Mouse (Mus musculus): ENCODE measurements around the gene Tldc1. TPM values are rescaled to one million over a fixed set of nuclear protein-coding genes. Genes with fewer than 3 reads are reported as not detected.

Tldc1 gene
- polyA plus RNA-seq, 1 experiment from 2014 or later = 13.4 TPM

DNA sequence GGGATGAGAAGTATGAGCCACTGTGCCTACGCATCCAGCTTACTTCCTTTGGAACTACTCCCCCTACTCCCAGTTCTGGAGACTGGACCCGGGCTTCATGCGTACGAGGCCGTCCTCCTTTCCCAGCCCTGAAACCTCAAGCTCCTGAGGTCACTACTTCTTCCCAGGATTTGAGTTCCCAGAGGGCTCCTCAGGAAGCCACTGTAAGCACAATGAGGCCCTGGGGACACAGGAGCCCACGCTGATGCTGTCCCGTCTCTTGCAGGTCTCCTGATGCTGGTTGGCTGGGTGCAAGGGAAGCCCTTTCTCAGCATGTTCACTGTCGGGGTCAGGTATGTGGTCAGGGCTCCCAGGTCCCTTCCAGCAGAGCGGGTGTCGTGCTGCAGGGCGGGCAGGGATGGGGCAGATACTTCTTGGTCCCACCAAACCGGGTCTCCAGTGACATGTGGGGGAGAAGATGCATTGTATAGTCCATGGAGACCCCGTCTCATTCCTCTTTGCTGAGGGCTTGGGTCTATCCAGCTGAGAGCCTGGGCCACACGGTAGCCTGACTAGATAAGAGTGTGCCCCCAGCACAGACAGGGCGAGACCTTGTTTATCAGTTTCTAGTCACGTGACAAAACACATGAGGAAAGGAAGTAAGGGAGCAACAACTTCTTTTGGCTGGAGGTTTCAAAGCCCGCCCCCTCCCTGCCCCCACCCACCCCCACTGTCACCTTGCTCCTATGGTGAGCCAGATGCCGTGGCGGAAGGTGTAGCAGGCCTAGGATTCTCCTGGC lies 39.9 kb downstream of the Tldc1 start:
- Histone ChIP-seq H3K27me3 (no peaks in the 10 kb centered on the region), H3K9me3 (replicated peaks) (no peaks in the 10 kb centered on the region), H3K27ac (replicated peaks) (no peak overlapping the region), H3K4me2 (replicated peaks) (no peak overlapping the region), H3K4me3 (replicated peaks) (no peak overlapping the region), H3K4me1 (no peaks in the 10 kb centered on the region), H3K9ac (no peak overlapping the region), H3K36me3 (no peaks in the 10 kb centered on the region)
- 73% methylated on average over 19 of the region's 19 CpGs for WGBS
- ATAC-seq (ENCODE audit: insufficient number of reproducible peaks, low FRiP score, low TSS enrichment, low read depth) = no peak; the same call in 1 of the 2 replicates

DNA sequence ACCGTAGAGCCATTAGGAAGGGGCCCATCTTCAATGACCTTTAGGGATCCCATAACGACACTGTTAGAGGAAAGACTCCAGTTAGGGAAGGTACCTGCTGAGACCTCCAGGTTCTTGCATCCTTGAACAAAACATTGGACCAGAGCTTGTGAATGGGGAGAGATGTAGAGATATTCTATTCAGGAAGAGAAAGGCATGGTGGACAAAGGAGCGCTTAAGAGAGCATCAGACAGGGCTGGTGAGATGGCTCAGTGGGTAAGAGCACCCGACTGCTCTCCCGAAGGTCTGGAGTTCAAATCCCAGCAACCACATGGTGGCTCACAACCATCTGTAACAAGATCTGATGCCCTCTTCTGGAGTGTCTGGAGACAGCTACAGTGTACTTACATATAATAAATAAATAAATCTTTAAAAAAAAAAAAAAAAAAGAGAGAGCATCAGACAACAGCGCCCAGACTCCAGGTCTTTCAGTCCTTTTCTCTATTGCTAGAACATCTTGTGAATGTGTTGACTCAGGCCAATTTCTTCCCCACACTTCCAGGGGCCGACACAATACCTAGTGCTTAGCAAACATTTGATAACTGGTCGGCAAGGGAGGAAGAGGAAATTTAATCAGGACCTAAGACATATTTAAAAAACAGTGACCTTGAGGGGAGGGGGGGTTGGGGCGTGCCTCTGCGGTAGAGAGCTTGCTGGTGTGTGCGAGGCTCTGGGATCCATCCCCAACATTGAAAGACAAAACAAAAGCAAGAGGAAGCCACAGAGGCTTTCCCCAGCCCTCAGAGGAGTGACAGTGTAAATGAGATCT lies 40.9 kb downstream of the Tldc1 start:
- Histone ChIP-seq H3K4me3 (replicated peaks) (no peak overlapping the region), H3K4me2 (replicated peaks) (no peak overlapping the region), H3K4me1 (no peaks in the 10 kb centered on the region), H3K27ac (replicated peaks) (no peak overlapping the region), H3K9ac (no peak overlapping the region), H3K36me3 (no peaks in the 10 kb centered on the region), H3K9me3 (replicated peaks) (no peaks in the 10 kb centered on the region), H3K27me3 (no peaks in the 10 kb centered on the region)
- 77% methylated on average over 11 of the region's 11 CpGs for WGBS
- ATAC-seq (ENCODE audit: insufficient number of reproducible peaks, low FRiP score, low TSS enrichment, low read depth) = no peak

DNA sequence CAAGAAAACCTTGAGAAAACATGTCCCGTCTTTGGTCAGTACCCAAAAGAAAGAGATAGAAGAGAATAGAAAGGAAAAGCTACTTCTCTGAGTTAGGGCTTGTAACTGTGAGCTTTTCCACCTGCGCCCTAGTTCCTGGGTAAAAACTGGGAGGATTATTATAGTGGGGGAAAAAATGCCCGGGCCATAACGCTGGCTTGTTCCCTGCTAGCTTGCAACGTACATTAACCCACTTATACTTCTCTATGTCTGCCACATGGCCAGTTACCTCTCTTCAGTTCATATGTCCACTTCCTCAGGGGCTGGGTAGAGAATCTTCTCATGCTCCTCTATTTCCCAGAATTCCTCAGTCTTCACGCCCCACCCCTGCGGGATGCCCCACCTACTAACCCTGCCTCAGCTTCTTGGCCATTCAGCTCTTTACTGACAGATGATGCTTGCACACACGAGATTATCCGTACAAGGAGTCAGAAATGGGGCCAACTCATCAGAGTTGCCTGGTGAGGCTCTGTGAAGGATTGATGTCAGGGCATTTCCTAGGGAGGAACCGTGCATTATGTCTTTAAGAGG lies 41.8 kb downstream of the Tldc1 start:
- WGBS = 88% methylated on average over 10 of the region's 10 CpGs
- ATAC-seq (ENCODE audit: insufficient number of reproducible peaks, low FRiP score, low TSS enrichment, low read depth) = no peak

DNA sequence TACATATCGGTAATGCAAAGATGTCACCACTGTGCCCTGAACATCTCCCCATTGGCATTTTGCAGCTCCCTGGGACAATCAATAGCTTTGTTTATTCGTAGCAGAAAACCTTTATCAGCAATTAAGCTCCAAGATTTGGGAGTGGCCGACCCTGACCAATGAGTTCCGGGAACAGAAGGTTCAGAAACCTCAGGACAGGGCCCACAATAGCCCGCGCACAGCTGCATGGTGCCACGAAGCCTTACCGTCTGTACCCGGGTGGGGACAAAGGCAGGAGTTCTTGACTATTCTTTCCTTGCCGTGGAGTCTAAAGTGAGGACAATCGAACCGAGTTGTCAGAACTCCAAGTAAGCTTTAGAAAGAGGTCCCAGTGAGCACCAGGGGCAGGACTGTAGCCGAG lies 46.1 kb downstream of the Tldc1 start:
- no peaks in the 10 kb centered on the region for H3K27me3 ChIP-seq
- no peaks in the 10 kb centered on the region for H3K4me1 ChIP-seq
- ATAC-seq (ENCODE audit: insufficient number of reproducible peaks, low FRiP score, low TSS enrichment, low read depth) = no peak
- no peak overlapping the region for H3K4me2 ChIP-seq (replicated peaks)
- 83% methylated on average over 13 of the region's 13 CpGs for WGBS
- H3K27ac ChIP-seq (replicated peaks) = no peak overlapping the region
- H3K4me3 ChIP-seq (replicated peaks) = no peak overlapping the region
- H3K36me3 ChIP-seq = no peaks in the 10 kb centered on the region
- H3K9me3 ChIP-seq (replicated peaks) = no peaks in the 10 kb centered on the region
- H3K9ac ChIP-seq = no peak overlapping the region

More for the DNA sequence above, 41.8 kb downstream of the Tldc1 start:
- Histone ChIP-seq H3K27me3 (no peaks in the 10 kb centered on the region), H3K27ac (replicated peaks) (no peak overlapping the region), H3K4me1 (no peaks in the 10 kb centered on the region), H3K4me3 (replicated peaks) (no peak overlapping the region), H3K9ac (no peak overlapping the region), H3K36me3 (no peaks in the 10 kb centered on the region), H3K9me3 (replicated peaks) (no peaks in the 10 kb centered on the region), H3K4me2 (replicated peaks) (no peak overlapping the region)

DNA sequence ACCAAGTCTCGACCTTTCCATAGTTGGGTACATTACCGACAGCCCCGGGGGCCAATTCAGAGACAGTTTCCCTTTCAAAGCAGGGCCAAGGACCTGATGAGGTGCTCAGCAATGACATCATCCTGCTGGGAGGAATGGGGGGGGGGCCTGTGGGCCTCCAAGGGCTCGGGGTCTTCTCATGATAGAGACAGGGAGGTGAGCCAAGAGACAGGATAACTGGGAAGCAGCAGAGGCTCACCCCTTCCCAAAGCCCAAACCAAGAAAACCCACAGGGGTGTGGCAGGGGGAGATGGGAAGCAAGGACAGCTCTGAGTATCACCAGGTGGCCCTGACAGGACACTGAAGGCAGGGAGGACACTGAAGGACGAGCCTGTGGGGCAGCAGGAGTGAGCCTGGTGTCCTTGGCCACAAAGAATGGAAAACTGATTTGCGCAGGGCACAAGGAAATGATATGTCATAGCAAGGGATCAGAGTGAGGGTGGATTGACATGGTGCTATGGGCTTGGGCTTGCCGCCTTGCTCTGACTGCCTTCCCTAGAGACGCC lies 49.8 kb downstream of the Tldc1 start:
- no peak overlapping the region for H3K4me2 ChIP-seq (replicated peaks)
- WGBS = 80% methylated on average over 8 of the region's 8 CpGs
- no peak overlapping the region for H3K9ac ChIP-seq
- no peaks in the 10 kb centered on the region for H3K36me3 ChIP-seq
- no peak overlapping the region for H3K27ac ChIP-seq (replicated peaks)
- H3K4me1 ChIP-seq = no peaks in the 10 kb centered on the region
- no peaks in the 10 kb centered on the region for H3K27me3 ChIP-seq
- no peak for ATAC-seq (ENCODE audit: insufficient number of reproducible peaks, low FRiP score, low TSS enrichment, low read depth)
- H3K9me3 ChIP-seq (replicated peaks) = no peaks in the 10 kb centered on the region
- no peak overlapping the region for H3K4me3 ChIP-seq (replicated peaks)

DNA sequence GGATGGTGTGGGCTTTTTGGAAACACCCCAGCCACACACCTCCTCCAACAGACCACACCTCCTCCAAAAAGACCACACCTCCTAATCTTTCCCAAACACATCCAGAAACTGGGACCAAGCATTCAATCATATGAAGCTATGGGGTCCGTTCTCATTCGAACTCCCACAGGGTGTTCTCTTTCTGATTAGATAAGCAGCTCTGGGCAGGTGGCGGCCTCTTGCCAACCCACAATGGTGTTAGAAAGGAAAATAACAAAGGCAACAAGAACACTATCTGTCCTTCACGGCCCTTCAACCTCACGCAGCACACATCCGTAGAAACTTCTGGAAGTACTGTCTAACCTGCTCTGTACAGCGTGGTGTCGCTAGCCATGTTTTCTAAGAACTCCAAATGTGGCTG lies 51.1 kb downstream of the Tldc1 start:
- no peaks in the 10 kb centered on the region for H3K27me3 ChIP-seq
- whole genome bisulfite sequencing = 86% methylated on average over 8 of the region's 8 CpGs
- no peak overlapping the region for H3K4me2 ChIP-seq (replicated peaks)
- H3K9me3 ChIP-seq (replicated peaks) = no peaks in the 10 kb centered on the region
- no peak overlapping the region for H3K27ac ChIP-seq (replicated peaks)
- no peak overlapping the region for H3K4me3 ChIP-seq (replicated peaks)
- no peak overlapping the region for H3K9ac ChIP-seq
- H3K36me3 ChIP-seq = no peaks in the 10 kb centered on the region
- ATAC-seq (ENCODE audit: insufficient number of reproducible peaks, low FRiP score, low TSS enrichment, low read depth) = no peak
- H3K4me1 ChIP-seq = no peaks in the 10 kb centered on the region

DNA sequence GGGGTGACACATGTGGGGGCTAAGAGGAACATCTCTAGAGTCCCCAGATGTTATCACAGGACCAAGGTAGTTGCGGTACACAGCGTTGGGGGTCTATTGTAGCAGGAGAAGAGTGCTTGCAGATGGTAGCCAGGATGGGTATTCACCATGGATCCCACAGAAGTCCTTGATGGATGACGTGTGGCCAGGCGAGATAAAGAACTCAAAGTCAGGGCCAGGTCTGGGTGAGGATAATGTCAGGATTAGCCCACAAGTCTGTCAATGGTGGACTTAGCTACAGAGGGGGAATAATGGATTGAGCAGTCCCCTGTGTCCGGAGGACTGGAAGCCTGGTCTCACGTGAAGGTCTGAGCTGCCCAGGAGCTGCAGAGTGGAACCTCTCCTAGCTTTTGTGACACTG lies 53.6 kb downstream of the Tldc1 start:
- no peak overlapping the region for H3K4me3 ChIP-seq (replicated peaks)
- H3K27me3 ChIP-seq = no peaks in the 10 kb centered on the region
- WGBS = 84% methylated on average over 6 of the region's 6 CpGs
- H3K27ac ChIP-seq (replicated peaks) = no peak overlapping the region
- H3K36me3 ChIP-seq = no peaks in the 10 kb centered on the region
- no peaks in the 10 kb centered on the region for H3K4me1 ChIP-seq
- no peak for ATAC-seq (ENCODE audit: insufficient number of reproducible peaks, low FRiP score, low TSS enrichment, low read depth)
- no peaks in the 10 kb centered on the region for H3K9me3 ChIP-seq (replicated peaks)
- H3K9ac ChIP-seq = no peak overlapping the region
- no peak overlapping the region for H3K4me2 ChIP-seq (replicated peaks)

DNA sequence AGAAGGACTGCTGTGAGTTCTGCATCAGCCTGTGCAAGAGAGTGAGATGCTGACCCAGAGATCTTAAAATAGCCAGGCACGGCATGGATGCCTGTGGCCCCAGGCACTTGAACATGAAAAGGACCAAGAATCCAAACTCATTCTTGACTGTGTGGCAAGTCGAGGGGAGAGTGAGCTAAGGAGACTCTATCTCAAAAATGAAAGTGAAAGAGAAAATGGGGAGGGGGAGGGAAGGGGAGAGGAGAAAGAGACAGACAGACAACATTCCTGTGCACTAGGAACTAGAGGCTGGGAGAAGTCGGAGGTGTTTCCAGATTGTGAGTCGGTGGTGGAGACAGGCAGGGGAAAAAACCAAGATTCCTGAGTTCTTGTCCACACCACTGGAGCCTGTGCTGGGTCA lies 54.5 kb downstream of the Tldc1 start:
- Histone ChIP-seq H3K9me3 (replicated peaks) (no peaks in the 10 kb centered on the region), H3K4me2 (replicated peaks) (no peak overlapping the region), H3K9ac (no peak overlapping the region), H3K36me3 (no peaks in the 10 kb centered on the region), H3K27me3 (no peaks in the 10 kb centered on the region), H3K27ac (replicated peaks) (no peak overlapping the region), H3K4me1 (no peaks in the 10 kb centered on the region), H3K4me3 (replicated peaks) (no peak overlapping the region)
- WGBS = 38% methylated on average over 4 of the region's 4 CpGs
- no peak for ATAC-seq (ENCODE audit: insufficient number of reproducible peaks, low FRiP score, low TSS enrichment, low read depth)

DNA sequence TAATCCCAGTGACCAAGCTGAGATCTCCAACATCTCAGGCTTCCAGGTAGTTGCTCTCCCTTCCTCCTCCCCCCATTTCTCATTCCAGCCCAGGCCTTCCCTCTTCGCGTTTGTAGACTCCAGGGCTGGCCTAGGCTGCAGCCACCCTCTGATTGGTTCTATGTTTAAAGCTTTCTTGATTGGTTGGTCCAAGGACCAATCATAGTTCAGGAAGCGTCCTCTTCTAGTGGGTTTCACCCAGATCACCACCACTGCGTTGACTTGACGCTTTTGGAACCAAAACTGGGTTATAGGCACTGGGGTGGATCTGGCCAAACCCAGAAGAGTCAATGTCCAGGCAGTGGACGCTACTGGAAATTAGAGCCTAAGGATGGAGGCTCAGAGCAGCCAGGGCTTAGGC lies 55.9 kb downstream of the Tldc1 start:
- no peak for ATAC-seq (ENCODE audit: insufficient number of reproducible peaks, low FRiP score, low TSS enrichment, low read depth)
- Histone ChIP-seq H3K36me3 (no peaks in the 10 kb centered on the region), H3K4me2 (replicated peaks) (no peak overlapping the region), H3K4me1 (no peaks in the 10 kb centered on the region), H3K9ac (no peak overlapping the region), H3K4me3 (replicated peaks) (no peak overlapping the region), H3K27ac (replicated peaks) (no peak overlapping the region), H3K27me3 (no peaks in the 10 kb centered on the region), H3K9me3 (replicated peaks) (no peaks in the 10 kb centered on the region)
- 48% methylated on average over 6 of the region's 6 CpGs for WGBS

DNA sequence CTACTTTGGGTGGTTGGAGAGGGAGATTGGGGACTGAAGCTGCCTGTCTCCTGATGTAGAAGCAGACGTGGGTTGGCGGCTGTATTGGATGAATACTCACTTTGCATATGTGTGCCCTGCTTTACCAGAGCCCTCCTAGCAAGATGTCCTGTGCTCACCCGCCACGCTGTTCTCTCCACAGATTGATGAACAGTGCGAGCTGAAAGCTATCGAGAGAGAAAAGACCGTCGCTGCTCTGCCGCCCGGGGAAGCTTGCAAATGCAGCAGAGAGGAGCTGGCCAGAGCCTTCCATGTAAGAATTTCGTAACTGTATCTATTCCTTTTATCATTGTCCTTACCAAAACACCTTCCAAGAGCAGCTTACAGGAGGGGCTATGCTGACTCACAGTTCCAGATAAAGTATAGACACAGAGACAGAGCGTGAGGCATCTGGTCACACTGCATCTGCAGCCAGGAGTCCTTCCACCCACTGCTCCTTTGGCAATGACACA lies 59.2 kb downstream of the Tldc1 start:
- H3K9ac ChIP-seq = no peak overlapping the region
- no peaks in the 10 kb centered on the region for H3K27me3 ChIP-seq
- H3K4me3 ChIP-seq (replicated peaks) = no peak overlapping the region
- peaks cover 7% of the 10 kb centered on the region for H3K4me1 ChIP-seq
- no peaks in the 10 kb centered on the region for H3K9me3 ChIP-seq (replicated peaks)
- H3K36me3 ChIP-seq = no peaks in the 10 kb centered on the region
- WGBS = 69% methylated on average over 12 of the region's 12 CpGs
- no peak overlapping the region for H3K27ac ChIP-seq (replicated peaks)
- H3K4me2 ChIP-seq (replicated peaks) = no peak overlapping the region
- ATAC-seq (ENCODE audit: insufficient number of reproducible peaks, low FRiP score, low TSS enrichment, low read depth) = no peak

DNA sequence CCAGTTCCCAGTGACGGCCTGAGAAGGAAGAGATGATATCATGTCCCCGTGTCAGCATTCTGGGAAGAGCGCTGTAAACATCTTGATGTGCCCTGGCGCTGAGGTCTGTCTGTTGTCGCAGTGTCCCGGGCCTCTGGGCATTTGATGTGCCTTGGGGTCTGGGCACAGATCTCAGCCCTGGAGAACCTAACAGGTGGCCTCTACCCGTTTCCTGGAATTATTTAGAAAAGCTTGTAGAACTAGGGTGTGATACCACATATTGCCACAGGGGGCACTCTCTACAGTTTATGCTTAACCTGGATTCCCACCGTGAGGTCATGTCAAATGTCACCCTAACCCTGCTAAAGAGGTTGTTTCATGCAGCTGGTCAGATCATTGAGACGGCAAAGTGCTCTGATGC lies 60.5 kb downstream of the Tldc1 start:
- Histone ChIP-seq H3K9ac (no peak overlapping the region), H3K4me2 (replicated peaks) (no peak overlapping the region), H3K27ac (replicated peaks) (no peak overlapping the region), H3K4me1 (peaks cover 7% of the 10 kb centered on the region), H3K27me3 (no peaks in the 10 kb centered on the region), H3K36me3 (no peaks in the 10 kb centered on the region), H3K9me3 (replicated peaks) (no peaks in the 10 kb centered on the region), H3K4me3 (replicated peaks) (no peak overlapping the region)
- no peak for ATAC-seq (ENCODE audit: insufficient number of reproducible peaks, low FRiP score, low TSS enrichment, low read depth)
- WGBS = 60% methylated on average over 9 of the region's 9 CpGs
